Mouse (Mus musculus) C2C12 (cell line): ENCODE measurements around the gene Leo1.

Experiments used
- CTCF ChIP-seq: IDR thresholded peaks from one replicate; pipeline ENCODE4 v1.5.1; 2011; ENCODE audit not compliant: control insufficient read depth, insufficient read depth, insufficient read length
- MAX ChIP-seq: IDR thresholded peaks from one replicate; pipeline ENCODE4 v1.6.1; 2011; ENCODE audit warnings: mild to moderate bottlenecking, control low read depth
- MYOG ChIP-seq: IDR thresholded peaks from one replicate; pipeline ENCODE4 v1.6.1; 2011; ENCODE audit not compliant: control insufficient read depth, insufficient read length; ENCODE audit errors: extremely low read depth
- USF1 ChIP-seq: IDR thresholded peaks from one replicate; pipeline ENCODE4 v1.6.1; 2011; ENCODE audit warnings: low read depth, mild to moderate bottlenecking, control low read depth, moderate library complexity

DNA sequence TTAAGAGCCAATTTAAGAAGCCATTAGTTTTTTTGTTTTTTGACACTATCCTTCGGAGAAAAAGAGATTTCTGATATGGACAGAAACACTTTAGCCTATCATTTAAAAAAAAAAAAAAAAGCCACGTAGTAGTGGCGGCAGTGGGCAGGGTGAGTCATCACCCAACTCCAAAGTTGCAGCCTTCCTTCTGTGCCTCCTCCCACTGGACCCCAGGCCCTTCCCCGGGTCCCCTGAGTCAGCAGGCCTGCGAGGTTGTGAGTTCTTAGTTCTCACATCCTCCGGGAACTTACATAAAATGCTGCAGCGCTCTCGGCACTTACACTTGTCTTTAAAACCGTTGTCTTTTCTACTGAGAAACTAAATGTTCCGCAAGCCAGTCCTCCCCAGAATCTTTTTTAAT, 33.5 kb upstream of the Leo1 start:
- TF ChIP-seq CTCF (no peak), MAX (no peak), USF1 (no peak), MYOG (no peak)
